Mouse (Mus musculus) cerebellum, adult 9-11 months (tissue): ENCODE data around the gene Knstrn.

Source experiments
- DNase-seq: peaks from one replicate; pipeline ENCODE4 v3.0.0; 2022

The Knstrn gene

GRCm38 (mm10) chr2:118871032-118871431 is 57.2 kb downstream of the Knstrn start:
- no peak for DNase-seq

DNA sequence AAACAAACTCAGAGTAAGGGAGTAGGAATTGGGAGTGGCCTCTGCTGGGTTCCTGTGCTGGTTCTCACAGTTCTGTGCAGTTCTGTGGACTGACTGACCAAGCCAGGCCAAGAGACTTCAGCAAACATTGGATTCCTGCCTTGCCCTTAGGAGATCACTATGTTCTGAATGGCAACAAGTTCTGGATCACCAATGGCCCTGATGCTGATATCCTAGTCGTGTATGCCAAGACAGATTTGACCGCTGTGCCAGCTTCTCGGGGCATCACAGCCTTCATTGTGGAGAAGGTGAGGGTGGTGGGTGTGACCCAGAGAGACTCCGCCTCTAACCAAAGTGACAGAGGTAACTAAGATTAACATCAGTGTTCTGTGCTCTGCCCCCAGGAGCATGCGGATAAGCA is 59.2 kb downstream of the Knstrn start:
- DNase-seq: no peak

DNA sequence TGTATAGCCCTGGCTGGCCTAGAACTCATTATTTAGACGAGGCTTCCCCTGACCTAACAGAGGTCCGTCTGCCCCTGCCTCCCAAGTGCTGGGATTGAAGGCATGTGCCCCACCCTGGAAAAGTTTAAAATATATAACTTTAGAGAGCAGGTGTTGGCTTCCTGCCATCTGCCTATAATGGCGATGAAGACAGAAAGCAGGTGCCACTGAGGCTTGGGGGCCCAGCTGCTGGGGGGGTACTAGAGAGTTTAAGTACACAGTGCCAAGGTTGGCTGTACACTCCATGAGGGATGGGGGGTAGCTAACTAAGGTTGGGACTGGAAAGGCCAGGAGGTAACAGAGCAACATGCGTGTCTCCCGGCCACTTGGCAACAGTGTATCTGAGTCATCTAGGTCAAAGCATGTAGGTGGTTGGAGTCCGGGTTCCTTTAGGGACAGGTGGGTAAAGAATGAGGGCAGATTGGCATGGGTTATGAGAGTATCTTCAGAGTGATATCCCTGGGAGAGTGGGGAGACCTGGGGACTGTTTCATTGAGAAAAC is 60.2 kb downstream of the Knstrn start:
- DNase-seq: peak; percentile 56

DNA sequence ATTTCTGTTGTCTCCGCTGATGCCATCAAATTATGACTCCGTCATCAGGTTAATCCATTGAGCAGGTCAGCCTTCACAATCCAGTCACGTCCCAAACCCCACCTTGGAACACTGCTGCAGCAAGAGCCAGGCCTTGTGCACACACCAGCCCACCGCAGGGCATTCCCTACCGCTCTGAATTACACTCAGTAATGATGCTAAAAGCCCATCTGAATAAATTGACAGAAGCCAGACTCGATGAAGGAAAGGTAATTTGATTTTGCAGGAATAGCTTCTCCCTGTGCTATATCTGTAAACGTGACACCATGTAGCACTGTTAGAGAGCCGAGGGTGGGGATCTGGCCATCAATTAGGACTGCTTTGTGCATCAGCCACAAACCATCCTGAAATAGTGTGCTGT is 61.5 kb downstream of the Knstrn start:
- DNase-seq: no peak

DNA sequence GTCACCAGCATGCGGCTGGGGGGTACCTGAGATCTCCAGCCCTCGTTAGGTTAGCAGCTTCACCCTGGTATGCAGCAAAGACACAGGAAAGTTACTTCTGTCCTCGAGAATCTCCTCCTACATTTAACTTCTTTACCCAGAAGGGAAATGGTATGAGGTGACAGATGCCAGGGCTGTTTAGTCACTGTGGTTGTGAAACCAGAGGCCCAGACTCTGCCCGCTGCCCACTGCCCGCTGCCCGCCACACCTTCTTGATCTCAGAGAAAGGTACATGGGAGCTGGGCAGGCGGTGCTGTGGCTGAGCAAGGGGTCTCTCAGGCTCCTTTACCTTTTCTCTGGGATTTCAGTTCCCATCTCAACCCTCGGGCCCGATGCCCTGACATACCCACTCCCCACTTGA is 62.6 kb downstream of the Knstrn start:
- no peak for DNase-seq

GRCm38 (mm10) chr2:118881019-118881418 is 67.2 kb downstream of the Knstrn start:
- no peak for DNase-seq

GRCm38 (mm10) chr2:118881956-118882355 is 68.2 kb downstream of the Knstrn start:
- no peak for DNase-seq

- DNase-seq: peak; percentile 77
Observed at GRCm38 (mm10) chr2:118882840-118883679, 69.3 kb downstream of the Knstrn start.

DNA sequence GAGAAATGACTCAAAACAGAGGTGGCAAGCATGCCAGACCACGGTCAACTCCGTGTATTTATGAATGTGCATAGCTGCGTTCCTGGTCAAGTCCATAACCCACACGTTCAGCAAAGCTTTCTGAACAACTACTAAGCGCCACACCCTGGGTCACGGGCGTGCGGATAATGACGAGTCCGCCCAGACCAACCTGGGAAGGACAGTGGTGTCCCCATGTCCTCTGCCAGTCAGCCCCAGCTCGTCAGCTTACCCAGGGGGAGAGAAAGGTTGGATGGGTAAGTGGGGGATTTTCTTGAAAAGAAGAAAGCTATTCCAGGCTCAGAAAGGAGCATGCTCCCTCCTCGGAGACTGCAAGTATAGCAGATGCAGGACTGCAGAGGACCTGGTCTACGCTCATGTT is 73.6 kb downstream of the Knstrn start:
- no peak for DNase-seq

DNA sequence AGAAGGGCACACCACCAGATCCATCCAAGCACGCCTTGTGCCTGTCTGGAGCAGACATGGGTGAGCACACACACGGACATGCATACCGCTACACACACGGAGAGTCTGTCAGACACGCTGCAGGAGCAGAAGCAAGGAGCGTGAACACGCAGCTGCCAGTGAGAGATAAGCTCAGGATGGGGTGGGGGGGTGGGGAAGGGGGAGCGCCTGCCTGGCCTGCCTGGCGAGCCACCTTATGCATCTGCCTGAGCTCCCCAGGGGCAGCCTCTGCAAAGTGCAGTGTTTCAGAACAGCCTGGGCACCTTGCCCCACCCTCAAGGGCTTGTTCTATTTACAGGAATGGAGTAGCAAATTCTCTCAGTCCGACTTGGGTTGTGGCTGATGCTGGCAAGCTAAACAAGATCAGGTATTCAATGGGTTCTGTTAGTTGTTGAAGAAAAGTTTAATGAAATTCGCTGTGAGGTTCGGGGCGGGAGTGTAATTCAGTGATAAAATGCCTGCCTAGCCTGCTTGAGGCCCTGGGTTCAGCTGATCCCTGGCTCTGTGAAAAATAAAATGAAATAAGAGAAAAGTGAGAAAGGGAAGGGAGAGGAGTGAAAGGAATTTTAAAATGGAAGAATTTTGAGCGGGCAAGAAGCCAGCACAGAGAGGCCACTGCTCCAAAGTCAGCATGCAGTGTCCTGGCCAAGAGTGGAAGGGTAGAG is 74.2 kb downstream of the Knstrn start:
- DNase-seq: no peak

DNA sequence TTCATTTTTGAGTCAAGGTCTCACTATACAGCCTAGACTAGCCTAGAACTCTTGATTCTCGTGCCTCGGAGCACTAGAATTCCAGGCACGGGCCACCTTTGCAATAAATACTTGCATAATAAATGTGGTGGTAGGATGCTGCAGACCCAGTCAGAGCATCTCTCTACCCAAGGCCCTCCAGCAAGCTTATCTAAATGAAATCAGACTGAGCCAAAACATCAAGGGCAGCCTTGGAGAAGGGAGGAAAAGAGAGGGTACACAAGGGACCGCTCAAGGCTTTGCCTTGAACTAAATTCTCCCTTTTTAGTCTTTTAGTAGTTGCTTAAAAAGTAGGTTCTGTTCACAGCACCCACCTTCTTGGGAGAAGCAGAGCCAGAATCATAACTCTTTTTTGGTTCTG is 77.4 kb downstream of the Knstrn start:
- DNase-seq: no peak

DNA sequence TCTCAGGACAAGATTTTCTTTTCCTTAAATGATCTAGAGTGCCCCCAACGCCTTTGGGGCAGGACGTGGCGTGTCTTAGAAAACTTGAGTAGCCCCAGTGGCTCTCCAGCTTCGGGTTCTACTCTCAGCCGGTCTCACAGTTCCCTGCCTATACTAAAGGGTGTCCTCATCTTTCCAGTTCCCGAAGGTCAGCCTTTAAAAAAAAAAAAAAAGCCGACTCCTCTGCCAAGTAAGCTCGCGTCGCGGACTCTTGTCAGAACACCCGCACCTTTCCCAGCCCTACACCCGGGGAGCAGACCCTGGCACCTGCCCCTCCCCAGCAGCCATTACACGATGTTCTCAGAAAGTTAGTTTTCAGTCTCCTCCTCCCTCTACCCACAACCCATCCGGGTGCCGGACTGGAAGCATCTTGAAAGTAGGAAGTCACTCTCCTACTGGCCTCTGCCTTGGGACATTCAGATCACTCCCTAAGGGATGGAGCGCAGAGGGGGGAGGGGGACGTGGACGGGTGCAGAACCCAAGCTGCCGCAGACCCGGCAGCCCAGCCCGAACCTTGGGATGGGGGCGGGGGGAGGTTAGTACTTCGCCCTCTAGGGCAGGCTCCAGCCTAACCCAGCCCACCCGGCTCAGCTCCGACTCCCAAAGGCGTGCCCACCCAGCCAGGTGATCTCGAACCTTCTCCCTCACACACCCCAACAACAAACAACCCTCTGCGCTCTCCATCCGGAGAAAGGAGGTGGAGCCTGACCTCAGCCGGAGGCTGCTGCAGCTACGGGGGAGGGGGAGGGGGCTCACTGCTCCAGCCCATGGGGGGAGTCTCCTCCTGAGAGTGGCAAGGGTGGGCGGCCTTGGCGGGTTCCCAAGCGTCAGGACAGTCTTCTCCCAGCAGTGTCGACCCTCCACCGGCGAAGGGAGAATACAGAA is 82.4 kb downstream of the Knstrn start:
- DNase-seq: peak; percentile 72

DNA sequence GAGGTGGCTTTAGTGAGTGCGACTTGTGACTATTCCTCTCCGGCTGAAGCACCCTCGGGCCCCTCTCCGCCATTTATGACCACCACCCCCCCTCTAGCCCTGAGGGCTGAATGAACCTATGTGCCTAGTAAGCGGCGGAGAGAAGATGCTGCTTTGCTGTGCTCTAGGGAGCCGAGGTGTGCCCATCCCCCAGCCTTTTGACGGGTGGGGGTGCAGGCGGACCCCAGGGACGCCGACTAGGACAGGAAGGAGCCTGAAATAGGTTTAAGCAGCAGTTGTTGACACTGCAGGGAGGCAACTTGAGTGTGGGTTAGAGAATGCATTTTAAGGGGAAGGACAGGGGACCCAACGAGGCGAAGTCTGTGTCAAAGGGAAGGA is 83.1 kb downstream of the Knstrn start:
- DNase-seq: peak; percentile 52

DNA sequence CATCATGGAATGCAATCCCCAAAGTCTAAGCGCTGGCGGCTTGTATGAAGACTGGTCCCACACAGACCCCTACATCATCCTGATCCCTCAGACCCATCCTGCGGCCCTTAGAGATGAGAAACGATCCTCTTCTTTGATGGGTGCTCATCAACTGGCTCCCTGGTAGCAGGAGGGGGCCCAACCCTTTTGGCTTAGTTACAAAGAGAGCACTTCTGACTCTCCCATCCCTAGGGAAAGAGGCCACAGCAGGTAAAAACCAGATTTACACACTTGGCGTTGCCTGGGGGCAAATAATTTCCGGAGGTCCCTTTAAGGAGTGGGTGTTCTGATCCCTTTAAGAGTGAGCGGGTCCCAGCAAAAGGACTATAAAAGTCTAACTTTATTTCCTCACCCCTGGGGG is 83.6 kb downstream of the Knstrn start:
- DNase-seq: peak; percentile 50

- peak; percentile 58 for DNase-seq
Observed at GRCm38 (mm10) chr2:118897808-118898207, 84.0 kb downstream of the Knstrn start.

GRCm38 (mm10) chr2:118898771-118899170 is 85.0 kb downstream of the Knstrn start:
- DNase-seq: no peak

DNA sequence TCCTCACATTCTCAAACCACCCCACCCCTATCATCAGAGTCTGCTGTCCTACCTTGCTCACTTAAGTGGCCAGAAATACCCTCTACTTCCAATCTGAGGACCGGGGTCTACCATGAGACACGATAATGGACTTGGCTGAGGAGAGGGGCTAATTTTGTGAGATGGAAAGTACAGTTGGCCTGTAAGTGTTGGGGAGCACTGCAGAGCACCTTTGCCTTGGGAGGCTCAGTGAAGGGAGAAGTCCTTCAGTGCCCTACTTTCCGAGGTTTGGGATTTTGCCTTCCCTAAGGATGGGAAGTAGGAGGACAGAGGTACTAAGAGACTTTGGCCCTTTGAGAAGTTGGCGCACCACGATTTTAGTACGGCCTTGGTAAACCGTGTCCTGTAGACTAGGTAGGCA is 85.5 kb downstream of the Knstrn start:
- DNase-seq: no peak

DNA sequence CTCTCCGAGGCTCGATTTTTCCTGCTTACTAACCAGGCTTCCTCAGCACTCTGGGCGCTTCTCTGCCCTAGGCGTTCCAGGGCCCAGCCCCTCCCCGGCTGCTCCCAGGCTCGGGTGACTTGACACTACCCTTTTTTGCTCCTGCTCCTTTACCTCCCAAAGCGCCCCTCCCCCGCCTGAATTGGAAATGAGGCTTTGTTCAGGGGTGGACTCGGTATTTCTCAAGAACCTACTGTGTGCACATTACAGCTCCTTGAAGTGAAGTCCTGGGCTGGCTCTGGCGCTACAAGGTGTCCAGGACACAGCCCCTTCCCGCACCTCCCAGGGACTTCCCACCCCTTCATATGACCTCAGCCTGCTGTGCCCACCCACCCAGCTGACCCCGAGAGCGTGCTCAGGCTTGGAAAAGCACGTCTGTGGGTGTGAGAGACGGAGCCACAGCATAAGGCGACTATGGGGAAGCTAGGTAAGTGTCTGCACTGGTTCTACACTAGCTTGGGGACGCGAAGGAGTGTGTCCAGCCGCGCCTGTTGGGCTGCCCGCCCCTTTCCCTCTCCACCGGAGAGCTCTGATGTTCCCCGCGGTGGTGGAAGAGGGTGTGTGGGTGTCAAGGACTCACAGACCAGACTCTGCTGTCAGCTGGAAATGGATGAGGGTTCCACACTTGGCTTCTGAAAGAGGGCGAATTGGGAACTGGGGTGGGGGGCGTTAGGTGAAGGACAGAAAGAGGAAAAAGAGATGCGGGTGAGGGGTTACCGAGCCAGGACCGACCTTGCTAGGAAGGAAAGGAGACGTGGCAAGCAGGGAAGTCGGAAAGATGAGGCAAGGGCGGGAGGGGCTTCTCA is 86.4 kb downstream of the Knstrn start, which contains the start of gene Bahd1:
Gene Bahd1 (plus strand): TSS at position 397 of the 845 bp plus-strand sequence.
- peak; percentile 71 for DNase-seq

DNA sequence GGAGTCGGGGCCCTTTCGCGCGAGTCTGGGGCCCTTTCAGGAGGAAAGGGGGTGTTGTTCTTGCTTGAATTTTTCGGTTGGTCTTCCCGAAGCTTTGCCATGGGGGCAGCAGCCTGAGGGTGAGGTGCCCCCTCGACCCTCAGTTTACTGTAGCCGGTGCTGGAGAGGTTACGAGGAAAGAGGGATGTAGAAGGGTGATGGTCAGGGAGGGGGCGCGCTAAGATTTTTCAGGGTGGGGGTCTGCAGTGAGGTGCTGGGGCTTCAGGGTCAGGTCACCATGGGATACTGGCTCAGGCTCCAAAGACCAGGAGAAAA is 87.0 kb downstream of the Knstrn start:
- DNase-seq: no peak

DNA sequence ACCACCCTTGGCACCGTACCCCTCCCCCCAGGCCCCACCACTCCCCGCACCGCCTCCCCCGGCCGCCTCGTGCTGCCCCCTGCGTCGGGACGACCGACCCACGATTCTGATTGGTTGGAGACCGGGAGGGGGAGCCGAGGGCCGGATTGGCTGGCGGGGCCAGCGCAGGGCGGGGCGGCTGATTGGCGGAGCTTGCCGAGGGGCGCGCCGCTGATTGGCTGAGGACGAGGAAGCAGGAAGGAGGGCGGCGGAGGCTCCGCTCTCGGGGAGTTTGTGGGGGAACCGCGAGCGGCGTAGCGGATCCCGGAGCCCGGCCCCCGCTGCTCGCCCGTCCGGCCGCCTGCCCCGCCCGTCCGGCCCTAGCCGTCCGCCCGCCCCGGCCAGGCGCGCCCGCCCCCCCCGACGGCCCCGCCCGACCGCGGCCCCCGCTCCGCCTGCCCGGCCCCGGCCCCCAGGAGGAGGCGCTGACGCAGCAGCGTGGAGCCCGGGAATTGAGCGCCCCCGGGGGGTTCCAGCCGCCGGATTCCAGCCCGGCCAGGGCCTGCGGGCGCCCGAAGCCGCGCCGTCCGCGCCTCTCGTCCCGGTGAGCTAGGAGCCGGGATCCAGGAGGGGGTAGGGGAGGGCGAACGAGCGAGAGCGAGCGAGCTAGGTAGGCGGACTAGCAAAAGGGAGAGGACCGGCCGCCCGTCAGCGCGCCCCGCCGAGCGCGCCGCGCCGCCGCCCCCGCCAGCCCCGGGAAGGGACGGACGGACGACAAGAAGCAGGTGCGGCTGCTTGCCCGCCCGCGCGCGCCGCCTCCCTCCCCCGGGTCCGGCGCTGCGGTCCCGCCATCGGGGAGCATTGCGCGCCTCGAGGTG is 87.6 kb downstream of the Knstrn start:
- DNase-seq: peak; percentile 99
